Mouse (Mus musculus): ENCODE measurements at regions not wholly inside any gene's neighbourhood (a gene's known extent, or its start where the extent isn't known, plus 50 kb on each side); places are given as distances from the start of the nearest gene placed in this dataset.

GRCm38 (mm10) chr14:99366281-99366987 is 67.9 kb downstream of the Klf5 start:
- WGBS, result 87% methylated on average over 21 of the region's 21 CpGs
- no peak overlapping the region for H3K27ac ChIP-seq (replicated peaks; ENCODE audit: low read depth, low read length)
- H3K9ac ChIP-seq (ENCODE audit: low read length), result no peak overlapping the region
- no peaks in the 10 kb centered on the region for H3K9me3 ChIP-seq (ENCODE audit: control insufficient read depth, low read length)
- no peaks in the 10 kb centered on the region for H3K36me3 ChIP-seq (ENCODE audit: control insufficient read depth, insufficient read depth, low read length)
- no peak for ATAC-seq (ENCODE audit: insufficient number of reproducible peaks, low FRiP score, low TSS enrichment, low read depth)
- no peak overlapping the region for H3K4me2 ChIP-seq (ENCODE audit: low read depth, severe bottlenecking)
- no peak for DNase-seq (ENCODE audit: low spot score)
- H3K27me3 ChIP-seq (ENCODE audit: control insufficient read depth, insufficient read depth, low read length), result no peaks in the 10 kb centered on the region
- no peak overlapping the region for H3K4me3 ChIP-seq (ENCODE audit: low read depth, low read length)
- no peaks in the 10 kb centered on the region for H3K4me1 ChIP-seq (ENCODE audit: control insufficient read depth, insufficient read depth, low read length)

GRCm38 (mm10) chr14:99366996-99367555 is 68.6 kb downstream of the Klf5 start:
- Histone ChIP-seq H3K27ac (replicated peaks; ENCODE audit: low read depth, low read length) (no peak overlapping the region), H3K4me1 (ENCODE audit: control insufficient read depth, insufficient read depth, low read length) (no peaks in the 10 kb centered on the region), H3K9ac (ENCODE audit: low read length) (no peak overlapping the region), H3K36me3 (ENCODE audit: control insufficient read depth, insufficient read depth, low read length) (no peaks in the 10 kb centered on the region), H3K4me3 (ENCODE audit: low read depth, low read length) (no peak overlapping the region), H3K9me3 (ENCODE audit: control insufficient read depth, low read length) (no peaks in the 10 kb centered on the region), H3K4me2 (ENCODE audit: low read depth, severe bottlenecking) (no peak overlapping the region), H3K27me3 (ENCODE audit: control insufficient read depth, insufficient read depth, low read length) (no peaks in the 10 kb centered on the region)
- 83% methylated on average over 11 of the region's 11 CpGs for WGBS
- ATAC-seq (ENCODE audit: insufficient number of reproducible peaks, low FRiP score, low TSS enrichment, low read depth) (no peak), DNase-seq (ENCODE audit: low spot score) (no peak)

DNA sequence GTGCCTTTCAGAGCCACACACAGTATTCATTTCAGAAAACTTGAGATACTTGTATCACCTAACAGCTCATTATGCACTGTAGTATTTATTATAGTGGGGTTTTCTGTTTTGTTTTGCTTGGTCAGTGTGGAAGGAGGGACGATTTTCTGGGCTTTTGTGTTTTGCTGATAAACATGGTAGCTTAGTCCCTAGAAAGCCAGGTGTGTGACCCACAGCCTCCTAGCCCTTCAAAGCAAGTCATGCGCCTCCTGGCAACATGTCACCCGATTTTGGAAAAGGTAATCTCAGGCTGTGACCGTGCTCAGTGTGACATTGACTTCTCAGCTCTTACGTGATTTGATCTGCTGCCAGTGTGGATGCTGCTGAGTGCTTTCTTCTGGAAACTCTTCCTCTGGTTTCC is 70.9 kb downstream of the Klf5 start:
- no peak overlapping the region for H3K4me2 ChIP-seq (ENCODE audit: low read depth, severe bottlenecking)
- H3K27me3 ChIP-seq (ENCODE audit: control insufficient read depth, insufficient read depth, low read length), result no peaks in the 10 kb centered on the region
- H3K4me3 ChIP-seq (ENCODE audit: low read depth, low read length), result no peak overlapping the region
- H3K9ac ChIP-seq (ENCODE audit: low read length), result no peak overlapping the region
- ATAC-seq (ENCODE audit: insufficient number of reproducible peaks, low FRiP score, low TSS enrichment, low read depth) (no peak), DNase-seq (ENCODE audit: low spot score) (no peak)
- H3K9me3 ChIP-seq (ENCODE audit: control insufficient read depth, low read length), result no peaks in the 10 kb centered on the region
- no peaks in the 10 kb centered on the region for H3K36me3 ChIP-seq (ENCODE audit: control insufficient read depth, insufficient read depth, low read length)
- H3K27ac ChIP-seq (replicated peaks; ENCODE audit: low read depth, low read length), result no peak overlapping the region
- no peaks in the 10 kb centered on the region for H3K4me1 ChIP-seq (ENCODE audit: control insufficient read depth, insufficient read depth, low read length)
- WGBS, result 78% methylated on average over 5 of the region's 5 CpGs

- Histone ChIP-seq H3K4me1 (ENCODE audit: control insufficient read depth, insufficient read depth, low read length) (no peaks in the 10 kb centered on the region), H3K4me2 (ENCODE audit: low read depth, severe bottlenecking) (no peak overlapping the region), H3K36me3 (ENCODE audit: control insufficient read depth, insufficient read depth, low read length) (no peaks in the 10 kb centered on the region), H3K27ac (replicated peaks; ENCODE audit: low read depth, low read length) (no peak overlapping the region), H3K9me3 (ENCODE audit: control insufficient read depth, low read length) (no peaks in the 10 kb centered on the region), H3K9ac (ENCODE audit: low read length) (no peak overlapping the region), H3K4me3 (ENCODE audit: low read depth, low read length) (no peak overlapping the region), H3K27me3 (ENCODE audit: control insufficient read depth, insufficient read depth, low read length) (no peaks in the 10 kb centered on the region)
- no peak for DNase-seq (ENCODE audit: low spot score)
- WGBS, result 79% methylated on average over 4 of the region's 4 CpGs
- no peak for ATAC-seq (ENCODE audit: insufficient number of reproducible peaks, low FRiP score, low TSS enrichment, low read depth)
Observed at GRCm38 (mm10) chr14:99373682-99374081, 75.2 kb downstream of the Klf5 start.

- ATAC-seq (ENCODE audit: insufficient number of reproducible peaks, low FRiP score, low TSS enrichment, low read depth) (no peak), DNase-seq (ENCODE audit: low spot score) (no peak)
- WGBS, result 66% methylated on average over 5 of the region's 5 CpGs
- Histone ChIP-seq H3K9me3 (ENCODE audit: control insufficient read depth, low read length) (no peaks in the 10 kb centered on the region), H3K4me3 (ENCODE audit: low read depth, low read length) (no peak overlapping the region), H3K9ac (ENCODE audit: low read length) (no peak overlapping the region), H3K27ac (replicated peaks; ENCODE audit: low read depth, low read length) (no peak overlapping the region), H3K4me1 (ENCODE audit: control insufficient read depth, insufficient read depth, low read length) (no peaks in the 10 kb centered on the region), H3K4me2 (ENCODE audit: low read depth, severe bottlenecking) (no peak overlapping the region), H3K27me3 (ENCODE audit: control insufficient read depth, insufficient read depth, low read length) (no peaks in the 10 kb centered on the region), H3K36me3 (ENCODE audit: control insufficient read depth, insufficient read depth, low read length) (no peaks in the 10 kb centered on the region)
Observed at GRCm38 (mm10) chr14:99375040-99375610, 76.6 kb downstream of the Klf5 start.

- Histone ChIP-seq H3K9ac (ENCODE audit: low read length) (no peak overlapping the region), H3K36me3 (ENCODE audit: control insufficient read depth, insufficient read depth, low read length) (no peaks in the 10 kb centered on the region), H3K9me3 (ENCODE audit: control insufficient read depth, low read length) (no peaks in the 10 kb centered on the region), H3K4me3 (ENCODE audit: low read depth, low read length) (no peak overlapping the region), H3K27ac (replicated peaks; ENCODE audit: low read depth, low read length) (no peak overlapping the region), H3K4me1 (ENCODE audit: control insufficient read depth, insufficient read depth, low read length) (no peaks in the 10 kb centered on the region), H3K27me3 (ENCODE audit: control insufficient read depth, insufficient read depth, low read length) (no peaks in the 10 kb centered on the region), H3K4me2 (ENCODE audit: low read depth, severe bottlenecking) (no peak overlapping the region)
- 67% methylated on average over 11 of the region's 11 CpGs for WGBS
- DNase-seq (ENCODE audit: low spot score), result no peak
- ATAC-seq (ENCODE audit: insufficient number of reproducible peaks, low FRiP score, low TSS enrichment, low read depth), result no peak
Observed at GRCm38 (mm10) chr14:99376652-99377502, 78.4 kb downstream of the Klf5 start.

GRCm38 (mm10) chr14:99381262-99382017 is 82.9 kb downstream of the Klf5 start:
- WGBS, result 88% methylated on average over 10 of the region's 10 CpGs
- no peak overlapping the region for H3K9ac ChIP-seq (ENCODE audit: low read length)
- no peaks in the 10 kb centered on the region for H3K4me1 ChIP-seq (ENCODE audit: control insufficient read depth, insufficient read depth, low read length)
- no peak overlapping the region for H3K27ac ChIP-seq (replicated peaks; ENCODE audit: low read depth, low read length)
- no peaks in the 10 kb centered on the region for H3K27me3 ChIP-seq (ENCODE audit: control insufficient read depth, insufficient read depth, low read length)
- ATAC-seq (ENCODE audit: insufficient number of reproducible peaks, low FRiP score, low TSS enrichment, low read depth) (no peak), DNase-seq (ENCODE audit: low spot score) (no peak)
- no peak overlapping the region for H3K4me3 ChIP-seq (ENCODE audit: low read depth, low read length)
- H3K36me3 ChIP-seq (ENCODE audit: control insufficient read depth, insufficient read depth, low read length), result no peaks in the 10 kb centered on the region
- no peak overlapping the region for H3K4me2 ChIP-seq (ENCODE audit: low read depth, severe bottlenecking)
- no peaks in the 10 kb centered on the region for H3K9me3 ChIP-seq (ENCODE audit: control insufficient read depth, low read length)

DNA sequence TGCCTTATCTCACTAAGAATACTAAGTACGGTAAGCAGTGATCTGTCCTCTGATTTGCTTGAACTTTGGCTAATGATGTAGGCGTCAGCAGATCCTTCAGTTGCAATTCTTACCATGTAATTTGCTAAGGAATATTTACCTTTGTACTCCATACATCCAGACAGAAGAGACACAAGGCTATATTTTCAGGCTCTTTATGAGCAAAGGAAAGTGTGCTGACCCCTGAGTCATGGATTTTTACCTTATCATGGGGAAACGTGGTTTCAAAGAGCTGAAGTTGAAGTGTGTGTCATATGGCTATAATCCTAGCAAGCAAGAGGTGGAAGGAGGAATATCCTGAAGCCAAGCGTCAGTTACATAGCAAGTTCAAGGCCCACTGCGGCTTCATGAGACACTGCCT is 83.6 kb downstream of the Klf5 start:
- no peaks in the 10 kb centered on the region for H3K36me3 ChIP-seq (ENCODE audit: control insufficient read depth, insufficient read depth, low read length)
- no peaks in the 10 kb centered on the region for H3K9me3 ChIP-seq (ENCODE audit: control insufficient read depth, low read length)
- no peak overlapping the region for H3K4me2 ChIP-seq (ENCODE audit: low read depth, severe bottlenecking)
- no peak overlapping the region for H3K4me3 ChIP-seq (ENCODE audit: low read depth, low read length)
- no peak overlapping the region for H3K9ac ChIP-seq (ENCODE audit: low read length)
- no peak for ATAC-seq (ENCODE audit: insufficient number of reproducible peaks, low FRiP score, low TSS enrichment, low read depth)
- DNase-seq (ENCODE audit: low spot score), result no peak
- WGBS, result 87% methylated on average over 5 of the region's 5 CpGs
- no peaks in the 10 kb centered on the region for H3K4me1 ChIP-seq (ENCODE audit: control insufficient read depth, insufficient read depth, low read length)
- H3K27ac ChIP-seq (replicated peaks; ENCODE audit: low read depth, low read length), result no peak overlapping the region
- H3K27me3 ChIP-seq (ENCODE audit: control insufficient read depth, insufficient read depth, low read length), result no peaks in the 10 kb centered on the region

Measured in limb, embryonic 11.5 days (tissue).